Mouse (Mus musculus) intestine, embryonic 14.5 days (tissue): Measurements from ENCODE around the gene Cdh6. TPM values are rescaled to one million over a fixed set of nuclear protein-coding genes. Genes with fewer than 3 reads are reported as not detected.

Source experiments
- ATAC-seq: fragments of 200-750 bp; cut with Nextera tagmentation; replicated peaks from 2 replicates; pipeline ENCODE4 v1.8.0; 2017; ENCODE audit warnings: low read depth, moderate number of reproducible peaks, moderate TSS enrichment, moderate library complexity; ENCODE audit not compliant: low FRiP score, low TSS enrichment
- DNase-seq: peaks from one replicate; pipeline ENCODE4 v3.0.0-alpha.2; 2018; ENCODE audit warnings: low spot score
- H3K27ac ChIP-seq: fragments of 300-500 bp; sonication (generic); 2 replicates; pipeline ENCODE4 v1.5.1; 2014; ENCODE audit warnings: low read depth, mild to moderate bottlenecking, control low read depth
- H3K27me3 ChIP-seq: fragments of 300-500 bp; sonication (generic); replicated peaks from 2 replicates; pipeline ENCODE4 v1.6.1; 2014; ENCODE audit warnings: low read length, control low read depth; ENCODE audit not compliant: control insufficient read depth, insufficient read depth
- H3K36me3 ChIP-seq: fragments of 300-500 bp; sonication (generic); 2 replicates; pipeline ENCODE4 v1.6.1; 2014; ENCODE audit warnings: low read length, control low read depth; ENCODE audit not compliant: control insufficient read depth, insufficient read depth
- H3K4me1 ChIP-seq: fragments of 300-500 bp; sonication (generic); replicated peaks from 2 replicates; pipeline ENCODE4 v1.6.1; 2014; ENCODE audit warnings: low read length, control low read depth, mixed read lengths; ENCODE audit not compliant: control insufficient read depth, insufficient read depth
- H3K4me2 ChIP-seq: fragments of 300-500 bp; sonication (generic); 2 replicates; pipeline ENCODE4 v1.6.1; 2014; ENCODE audit warnings: low read length
- H3K4me3 ChIP-seq: fragments of 300-500 bp; sonication (generic); 2 replicates; pipeline ENCODE4 v1.5.1; 2014; ENCODE audit warnings: low read depth, low read length, control low read depth, mixed read lengths
- H3K9ac ChIP-seq: fragments of 300-500 bp; sonication (generic); 2 replicates; pipeline ENCODE4 v1.6.1; 2014; ENCODE audit warnings: mild to moderate bottlenecking, low read length
- H3K9me3 ChIP-seq: fragments of 300-500 bp; sonication (generic); 2 replicates; pipeline ENCODE4 v1.6.1; 2016; ENCODE audit warnings: low read length, control low read depth; ENCODE audit not compliant: control insufficient read depth
- WGBS: fragments of 180-500 bp; shearing (Covaris S2); extraction: QIAGEN DNeasy Blood & Tissue Kit; methylation state at CpG from one replicate; pipeline ENCODE4 v1.1.7; 2014; 5-methylcytosine and 5-hydroxymethylcytosine counted together
- polyA plus RNA-seq: library from polyadenylated mRNA; unstranded; fragments of >200 nt; fragmentation: Nextera tagmentation; extraction: Ambion mirVana; gene quantifications from 2 replicates; pipeline ENCODE4 v1.2.1, GENCODE M21; 2014

The Cdh6 gene
- polyA plus RNA-seq, 1 experiment from 2014 or later, result 6.6 TPM

GRCm38 (mm10) chr15:13005934-13006333 lies 167.5 kb downstream of the Cdh6 start:
- DNase-seq (no peak), ATAC-seq (no peak)
- Histone ChIP-seq H3K27ac (no peak overlapping the region), H3K36me3 (no peaks in the 10 kb centered on the region), H3K4me2 (no peak overlapping the region), H3K4me1 (no peaks in the 10 kb centered on the region), H3K27me3 (no peaks in the 10 kb centered on the region), H3K4me3 (no peak overlapping the region), H3K9me3 (no peaks in the 10 kb centered on the region), H3K9ac (no peak overlapping the region)
- 78% methylated on average over 13 of the region's 13 CpGs for WGBS

GRCm38 (mm10) chr15:13001549-13001948 lies 171.9 kb downstream of the Cdh6 start:
- Histone ChIP-seq H3K9me3 (0 out of 2 replicates have a peak, but pooled peaks cover 2% of the 10 kb centered on the region), H3K27ac (no peak overlapping the region), H3K4me3 (no peak overlapping the region), H3K4me2 (no peak overlapping the region), H3K27me3 (no peaks in the 10 kb centered on the region), H3K36me3 (no peaks in the 10 kb centered on the region), H3K9ac (no peak overlapping the region), H3K4me1 (no peaks in the 10 kb centered on the region)
- 68% methylated on average over 7 of the region's 7 CpGs for WGBS
- DNase-seq (no peak), ATAC-seq (no peak)

GRCm38 (mm10) chr15:12994563-12995359 lies 178.7 kb downstream of the Cdh6 start:
- 80% methylated on average over 9 of the region's 9 CpGs for WGBS
- Histone ChIP-seq H3K9ac (no peak overlapping the region), H3K4me1 (no peaks in the 10 kb centered on the region), H3K27me3 (no peaks in the 10 kb centered on the region), H3K9me3 (0 out of 2 replicates have a peak, but pooled peaks cover 6% of the 10 kb centered on the region), H3K4me2 (no peak overlapping the region), H3K27ac (no peak overlapping the region), H3K36me3 (no peaks in the 10 kb centered on the region), H3K4me3 (no peak overlapping the region)
- DNase-seq (no peak), ATAC-seq (no peak)
